Mouse (Mus musculus): ENCODE measurements around the gene Htra1. TPM values are rescaled to one million over a fixed set of nuclear protein-coding genes. Genes with fewer than 3 reads are reported as not detected.

Htra1 gene
- polyA plus RNA-seq, 1 experiment from 2014 or later = 30.3 TPM

- H3K9me3 ChIP-seq (replicated peaks; ENCODE audit: control insufficient read depth, low read length) = no peaks in the 10 kb centered on the region
- H3K27ac ChIP-seq (ENCODE audit: low read length) = 0 out of 2 replicates have a peak overlapping the region, but pooled peaks have one; percentile 86
- H3K4me3 ChIP-seq (replicated peaks; ENCODE audit: low read length) = no peak overlapping the region
- H3K27me3 ChIP-seq (ENCODE audit: control insufficient read depth, insufficient read depth, low read length) = no peaks in the 10 kb centered on the region
- H3K4me2 ChIP-seq (ENCODE audit: low read depth, low read length) = no peak overlapping the region
- H3K36me3 ChIP-seq (ENCODE audit: control insufficient read depth, insufficient read depth, low read length) = no peaks in the 10 kb centered on the region
- H3K9ac ChIP-seq (ENCODE audit: low read length) = no peak overlapping the region
- WGBS = 69% methylated on average over 6 of the region's 6 CpGs
- H3K4me1 ChIP-seq (ENCODE audit: control insufficient read depth, insufficient read depth, low read length) = peaks cover 29% of the 10 kb centered on the region
- no peak for ATAC-seq (ENCODE audit: insufficient read depth, low FRiP score)
These were observed 31.0 kb downstream of the Htra1 start for GRCm38 (mm10) chr7:130966876-130967275.

- Histone ChIP-seq H3K4me2 (ENCODE audit: low read depth, low read length) (no peak overlapping the region), H3K27ac (ENCODE audit: low read length) (no peak overlapping the region), H3K4me1 (ENCODE audit: control insufficient read depth, insufficient read depth, low read length) (peaks cover 29% of the 10 kb centered on the region), H3K4me3 (replicated peaks; ENCODE audit: low read length) (no peak overlapping the region), H3K36me3 (ENCODE audit: control insufficient read depth, insufficient read depth, low read length) (no peaks in the 10 kb centered on the region), H3K9ac (ENCODE audit: low read length) (no peak overlapping the region), H3K9me3 (replicated peaks; ENCODE audit: control insufficient read depth, low read length) (no peaks in the 10 kb centered on the region), H3K27me3 (ENCODE audit: control insufficient read depth, insufficient read depth, low read length) (no peaks in the 10 kb centered on the region)
- WGBS = 76% methylated on average over 6 of the region's 6 CpGs
- ATAC-seq (ENCODE audit: insufficient read depth, low FRiP score) = no peak
These were observed 32.0 kb downstream of the Htra1 start for GRCm38 (mm10) chr7:130967901-130968300.

- peaks cover 29% of the 10 kb centered on the region for H3K4me1 ChIP-seq (ENCODE audit: control insufficient read depth, insufficient read depth, low read length)
- no peak overlapping the region for H3K9ac ChIP-seq (ENCODE audit: low read length)
- H3K36me3 ChIP-seq (ENCODE audit: control insufficient read depth, insufficient read depth, low read length) = no peaks in the 10 kb centered on the region
- H3K4me3 ChIP-seq (replicated peaks; ENCODE audit: low read length) = no peak overlapping the region
- H3K27ac ChIP-seq (ENCODE audit: low read length) = peak overlapping the region; percentile 52; the same call in 1 of the 2 replicates
- no peak overlapping the region for H3K4me2 ChIP-seq (ENCODE audit: low read depth, low read length)
- no peaks in the 10 kb centered on the region for H3K27me3 ChIP-seq (ENCODE audit: control insufficient read depth, insufficient read depth, low read length)
- H3K9me3 ChIP-seq (replicated peaks; ENCODE audit: control insufficient read depth, low read length) = no peaks in the 10 kb centered on the region
- ATAC-seq (ENCODE audit: insufficient read depth, low FRiP score) = 0 out of 2 replicates have a peak, but pooled peaks have one; percentile 7
- WGBS = 50% methylated on average over 7 of the region's 7 CpGs
These were observed 32.6 kb downstream of the Htra1 start for GRCm38 (mm10) chr7:130968537-130968936.

GRCm38 (mm10) chr7:130969076-130969475 is 33.2 kb downstream of the Htra1 start:
- H3K4me3 ChIP-seq (replicated peaks; ENCODE audit: low read length) = no peak overlapping the region
- H3K9ac ChIP-seq (ENCODE audit: low read length) = no peak overlapping the region
- no peaks in the 10 kb centered on the region for H3K27me3 ChIP-seq (ENCODE audit: control insufficient read depth, insufficient read depth, low read length)
- 78% methylated on average over 5 of the region's 5 CpGs for WGBS
- peak overlapping the region; percentile 52; the same call in 1 of the 2 replicates for H3K27ac ChIP-seq (ENCODE audit: low read length)
- peaks cover 29% of the 10 kb centered on the region for H3K4me1 ChIP-seq (ENCODE audit: control insufficient read depth, insufficient read depth, low read length)
- no peaks in the 10 kb centered on the region for H3K9me3 ChIP-seq (replicated peaks; ENCODE audit: control insufficient read depth, low read length)
- H3K4me2 ChIP-seq (ENCODE audit: low read depth, low read length) = no peak overlapping the region
- H3K36me3 ChIP-seq (ENCODE audit: control insufficient read depth, insufficient read depth, low read length) = no peaks in the 10 kb centered on the region
- no peak for ATAC-seq (ENCODE audit: insufficient read depth, low FRiP score)

- no peak overlapping the region for H3K27ac ChIP-seq (ENCODE audit: low read length)
- ATAC-seq (ENCODE audit: insufficient read depth, low FRiP score) = no peak
These were observed 33.6 kb downstream of the Htra1 start for GRCm38 (mm10) chr7:130969507-130969906.

GRCm38 (mm10) chr7:130972767-130973166 is 36.9 kb downstream of the Htra1 start:
- Histone ChIP-seq H3K36me3 (ENCODE audit: control insufficient read depth, insufficient read depth, low read length) (no peaks in the 10 kb centered on the region), H3K27ac (ENCODE audit: low read length) (no peak overlapping the region), H3K27me3 (ENCODE audit: control insufficient read depth, insufficient read depth, low read length) (no peaks in the 10 kb centered on the region), H3K4me3 (replicated peaks; ENCODE audit: low read length) (no peak overlapping the region), H3K4me1 (ENCODE audit: control insufficient read depth, insufficient read depth, low read length) (peaks cover 15% of the 10 kb centered on the region), H3K9ac (ENCODE audit: low read length) (no peak overlapping the region), H3K9me3 (replicated peaks; ENCODE audit: control insufficient read depth, low read length) (no peaks in the 10 kb centered on the region), H3K4me2 (ENCODE audit: low read depth, low read length) (no peak overlapping the region)
- WGBS = 79% methylated on average over 9 of the region's 9 CpGs
- ATAC-seq (ENCODE audit: insufficient read depth, low FRiP score) = no peak

More at GRCm38 (mm10) chr7:130969507-130969906, 33.6 kb downstream of the Htra1 start:
- no peak overlapping the region for H3K4me3 ChIP-seq (replicated peaks; ENCODE audit: low read length)
- 21% methylated on average over 3 of the region's 3 CpGs for WGBS
- H3K4me2 ChIP-seq (ENCODE audit: low read depth, low read length) = no peak overlapping the region
- no peaks in the 10 kb centered on the region for H3K9me3 ChIP-seq (replicated peaks; ENCODE audit: control insufficient read depth, low read length)
- no peaks in the 10 kb centered on the region for H3K27me3 ChIP-seq (ENCODE audit: control insufficient read depth, insufficient read depth, low read length)
- no peaks in the 10 kb centered on the region for H3K36me3 ChIP-seq (ENCODE audit: control insufficient read depth, insufficient read depth, low read length)
- peaks cover 28% of the 10 kb centered on the region for H3K4me1 ChIP-seq (ENCODE audit: control insufficient read depth, insufficient read depth, low read length)
- no peak overlapping the region for H3K9ac ChIP-seq (ENCODE audit: low read length)

- 0 out of 2 replicates have a peak, but pooled peaks have one; percentile 23 for ATAC-seq (ENCODE audit: insufficient read depth, low FRiP score)
- 50% methylated on average over 13 of the region's 13 CpGs for whole genome bisulfite sequencing
These were observed 40.5 kb downstream of the Htra1 start for GRCm38 (mm10) chr7:130976305-130976935.

GRCm38 (mm10) chr7:130977794-130978521 is 42.0 kb downstream of the Htra1 start:
- peak; percentile 86 for ATAC-seq (ENCODE audit: insufficient read depth, low FRiP score)
- Histone ChIP-seq H3K27ac (ENCODE audit: low read length) (no peak overlapping the region), H3K27me3 (ENCODE audit: control insufficient read depth, insufficient read depth, low read length) (0 out of 2 replicates have a peak, but pooled peaks cover 4% of the 10 kb centered on the region), H3K36me3 (ENCODE audit: control insufficient read depth, insufficient read depth, low read length) (no peaks in the 10 kb centered on the region), H3K4me2 (ENCODE audit: low read depth, low read length) (no peak overlapping the region), H3K4me3 (replicated peaks; ENCODE audit: low read length) (no peak overlapping the region), H3K9ac (ENCODE audit: low read length) (peak overlapping the region; percentile 11), H3K4me1 (ENCODE audit: control insufficient read depth, insufficient read depth, low read length) (peaks cover 18% of the 10 kb centered on the region), H3K9me3 (replicated peaks; ENCODE audit: control insufficient read depth, low read length) (no peaks in the 10 kb centered on the region)
- WGBS = 24% methylated on average over 5 of the region's 5 CpGs

More at GRCm38 (mm10) chr7:130976305-130976935, 40.5 kb downstream of the Htra1 start:
- Histone ChIP-seq H3K4me2 (ENCODE audit: low read depth, low read length) (no peak overlapping the region), H3K4me3 (replicated peaks; ENCODE audit: low read length) (no peak overlapping the region), H3K9ac (ENCODE audit: low read length) (no peak overlapping the region), H3K9me3 (replicated peaks; ENCODE audit: control insufficient read depth, low read length) (no peaks in the 10 kb centered on the region), H3K27me3 (ENCODE audit: control insufficient read depth, insufficient read depth, low read length) (0 out of 2 replicates have a peak, but pooled peaks cover 4% of the 10 kb centered on the region), H3K4me1 (ENCODE audit: control insufficient read depth, insufficient read depth, low read length) (peaks cover 18% of the 10 kb centered on the region), H3K36me3 (ENCODE audit: control insufficient read depth, insufficient read depth, low read length) (no peaks in the 10 kb centered on the region), H3K27ac (ENCODE audit: low read length) (no peak overlapping the region)

GRCm38 (mm10) chr7:130978545-130978944 is 42.6 kb downstream of the Htra1 start:
- peaks cover 18% of the 10 kb centered on the region for H3K4me1 ChIP-seq (ENCODE audit: control insufficient read depth, insufficient read depth, low read length)
- H3K9me3 ChIP-seq (replicated peaks; ENCODE audit: control insufficient read depth, low read length) = no peaks in the 10 kb centered on the region
- no peak overlapping the region for H3K9ac ChIP-seq (ENCODE audit: low read length)
- no peak overlapping the region for H3K4me3 ChIP-seq (replicated peaks; ENCODE audit: low read length)
- H3K4me2 ChIP-seq (ENCODE audit: low read depth, low read length) = no peak overlapping the region
- 86% methylated on average over 1 of the region's 1 CpGs for WGBS
- H3K27ac ChIP-seq (ENCODE audit: low read length) = no peak overlapping the region
- H3K27me3 ChIP-seq (ENCODE audit: control insufficient read depth, insufficient read depth, low read length) = 0 out of 2 replicates have a peak, but pooled peaks cover 4% of the 10 kb centered on the region
- no peak for ATAC-seq (ENCODE audit: insufficient read depth, low FRiP score)
- no peaks in the 10 kb centered on the region for H3K36me3 ChIP-seq (ENCODE audit: control insufficient read depth, insufficient read depth, low read length)
